Mouse (Mus musculus): ENCODE data around the gene Entpd1. TPM values are rescaled to one million over a fixed set of nuclear protein-coding genes. Genes with fewer than 3 reads are reported as not detected.

Gene Entpd1
- polyA plus RNA-seq, 1 experiment from 2014 or later = 12.4 TPM

DNA sequence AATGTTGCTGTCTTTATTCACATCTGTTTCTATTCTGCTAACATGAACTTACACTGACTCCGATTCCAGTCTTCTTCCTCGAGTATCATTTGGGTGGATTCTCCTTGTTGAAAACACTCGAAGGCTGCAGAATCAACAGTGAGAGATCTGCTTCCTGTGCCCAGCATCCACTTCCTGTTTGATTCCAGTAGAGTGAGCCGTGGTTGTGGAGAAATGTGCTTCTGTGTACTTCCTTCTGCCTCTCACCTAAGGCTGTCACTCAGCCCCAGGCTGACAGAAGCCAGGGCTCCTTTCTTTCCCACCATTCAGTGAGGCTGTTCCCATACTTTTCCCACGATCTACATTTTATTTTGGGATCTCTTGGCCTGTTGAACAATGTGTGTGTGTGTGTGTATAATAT, 37.9 kb downstream of the Entpd1 start:
- no peaks in the 10 kb centered on the region for H3K36me3 ChIP-seq (ENCODE audit: poor library complexity, severe bottlenecking)
- H3K4me1 ChIP-seq = no peaks in the 10 kb centered on the region
- no peak overlapping the region for H3K4me2 ChIP-seq
- no peak overlapping the region for H3K9ac ChIP-seq
- H3K4me3 ChIP-seq = no peak overlapping the region
- WGBS = 87% methylated on average over 5 of the region's 5 CpGs
- no peaks in the 10 kb centered on the region for H3K9me3 ChIP-seq (replicated peaks)
- H3K27me3 ChIP-seq = no peaks in the 10 kb centered on the region
- ATAC-seq = no peak
- no peak overlapping the region for H3K27ac ChIP-seq

- Histone ChIP-seq H3K4me2 (no peak overlapping the region), H3K4me3 (no peak overlapping the region), H3K27ac (no peak overlapping the region), H3K9me3 (replicated peaks) (no peaks in the 10 kb centered on the region), H3K9ac (no peak overlapping the region), H3K27me3 (no peaks in the 10 kb centered on the region), H3K36me3 (ENCODE audit: poor library complexity, severe bottlenecking) (no peaks in the 10 kb centered on the region), H3K4me1 (peaks cover 26% of the 10 kb centered on the region)
- no peak for ATAC-seq
- 85% methylated on average over 5 of the region's 5 CpGs for WGBS
Measured at GRCm38 (mm10) chr19:40656207-40656606, 44.0 kb downstream of the Entpd1 start.

GRCm38 (mm10) chr19:40658281-40658680, 46.1 kb downstream of the Entpd1 start:
- no peak for ATAC-seq
- WGBS = 73% methylated on average over 6 of the region's 6 CpGs
- no peaks in the 10 kb centered on the region for H3K27me3 ChIP-seq

GRCm38 (mm10) chr19:40658935-40659334, 46.8 kb downstream of the Entpd1 start:
- no peak overlapping the region for H3K27ac ChIP-seq
- no peak for ATAC-seq
- no peak overlapping the region; the same call in 1 of the 2 replicates for H3K9ac ChIP-seq
- H3K4me2 ChIP-seq = peak overlapping the region; percentile 62
- H3K4me3 ChIP-seq = no peak overlapping the region
- no peaks in the 10 kb centered on the region for H3K9me3 ChIP-seq (replicated peaks)
- 59% methylated on average over 5 of the region's 5 CpGs for WGBS
- H3K27me3 ChIP-seq = no peaks in the 10 kb centered on the region
- H3K36me3 ChIP-seq (ENCODE audit: poor library complexity, severe bottlenecking) = no peaks in the 10 kb centered on the region
- H3K4me1 ChIP-seq = peaks cover 42% of the 10 kb centered on the region

More at GRCm38 (mm10) chr19:40658281-40658680, 46.1 kb downstream of the Entpd1 start:
- Histone ChIP-seq H3K9ac (no peak overlapping the region), H3K36me3 (ENCODE audit: poor library complexity, severe bottlenecking) (no peaks in the 10 kb centered on the region), H3K4me2 (no peak overlapping the region), H3K27ac (no peak overlapping the region), H3K4me3 (no peak overlapping the region), H3K9me3 (replicated peaks) (no peaks in the 10 kb centered on the region), H3K4me1 (peaks cover 38% of the 10 kb centered on the region)

GRCm38 (mm10) chr19:40659651-40660478, 47.7 kb downstream of the Entpd1 start:
- H3K27ac ChIP-seq = peak overlapping the region; percentile 89
- H3K4me2 ChIP-seq = peak overlapping the region; percentile 62
- peak; percentile 90 for ATAC-seq
- peak overlapping the region; percentile 64 for H3K9ac ChIP-seq
- no peaks in the 10 kb centered on the region for H3K9me3 ChIP-seq (replicated peaks)
- no peaks in the 10 kb centered on the region for H3K27me3 ChIP-seq
- H3K36me3 ChIP-seq (ENCODE audit: poor library complexity, severe bottlenecking) = no peaks in the 10 kb centered on the region
- H3K4me3 ChIP-seq = peak overlapping the region; percentile 43
- 2% methylated on average over 16 of the region's 16 CpGs for WGBS
- peaks cover 42% of the 10 kb centered on the region for H3K4me1 ChIP-seq

- 9% methylated on average over 9 of the region's 9 CpGs for WGBS
- Histone ChIP-seq H3K4me3 (peak overlapping the region; percentile 43), H3K27me3 (no peaks in the 10 kb centered on the region), H3K27ac (peak overlapping the region; percentile 89), H3K9me3 (replicated peaks) (no peaks in the 10 kb centered on the region), H3K36me3 (ENCODE audit: poor library complexity, severe bottlenecking) (no peaks in the 10 kb centered on the region), H3K4me2 (peak overlapping the region; percentile 62), H3K9ac (peak overlapping the region; percentile 64), H3K4me1 (peaks cover 42% of the 10 kb centered on the region)
- peak; percentile 57 for ATAC-seq
Measured at GRCm38 (mm10) chr19:40660510-40660909, 48.3 kb downstream of the Entpd1 start.

DNA sequence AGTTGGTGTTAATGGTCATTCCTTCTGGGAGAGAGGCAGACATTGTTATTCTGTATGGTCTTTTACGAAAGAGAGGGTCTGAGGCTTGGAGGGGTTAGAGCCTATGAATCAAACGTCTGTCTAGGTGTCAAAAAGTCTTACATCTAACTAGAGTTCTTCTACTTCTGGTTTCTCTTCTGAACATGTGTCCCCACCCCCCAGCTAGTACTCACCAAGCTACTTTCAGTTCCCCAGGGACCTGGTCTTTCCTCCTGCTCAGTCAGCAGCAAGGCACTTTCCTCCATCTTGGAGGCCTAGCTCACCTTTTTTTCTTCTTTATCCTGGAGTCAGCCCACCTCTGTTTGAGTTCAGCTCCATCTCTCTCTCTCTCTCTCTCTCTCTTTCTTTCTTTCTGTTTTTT, 48.9 kb downstream of the Entpd1 start:
- Histone ChIP-seq H3K9ac (peak overlapping the region; percentile 64), H3K9me3 (replicated peaks) (no peaks in the 10 kb centered on the region), H3K4me1 (peaks cover 42% of the 10 kb centered on the region), H3K27me3 (no peaks in the 10 kb centered on the region), H3K27ac (peak overlapping the region; percentile 89), H3K4me2 (peak overlapping the region; percentile 62), H3K36me3 (ENCODE audit: poor library complexity, severe bottlenecking) (no peaks in the 10 kb centered on the region), H3K4me3 (peak overlapping the region; percentile 43)
- WGBS = 81% methylated on average over 2 of the region's 2 CpGs
- no peak for ATAC-seq

GRCm38 (mm10) chr19:40661874-40662273, 49.7 kb downstream of the Entpd1 start:
- ATAC-seq = no peak
- Histone ChIP-seq H3K4me3 (no peak overlapping the region), H3K36me3 (ENCODE audit: poor library complexity, severe bottlenecking) (no peaks in the 10 kb centered on the region), H3K4me2 (peak overlapping the region; percentile 62), H3K27ac (no peak overlapping the region), H3K27me3 (no peaks in the 10 kb centered on the region), H3K9ac (no peak overlapping the region), H3K9me3 (replicated peaks) (no peaks in the 10 kb centered on the region), H3K4me1 (peaks cover 42% of the 10 kb centered on the region)
- WGBS = 88% methylated on average over 6 of the region's 6 CpGs

DNA sequence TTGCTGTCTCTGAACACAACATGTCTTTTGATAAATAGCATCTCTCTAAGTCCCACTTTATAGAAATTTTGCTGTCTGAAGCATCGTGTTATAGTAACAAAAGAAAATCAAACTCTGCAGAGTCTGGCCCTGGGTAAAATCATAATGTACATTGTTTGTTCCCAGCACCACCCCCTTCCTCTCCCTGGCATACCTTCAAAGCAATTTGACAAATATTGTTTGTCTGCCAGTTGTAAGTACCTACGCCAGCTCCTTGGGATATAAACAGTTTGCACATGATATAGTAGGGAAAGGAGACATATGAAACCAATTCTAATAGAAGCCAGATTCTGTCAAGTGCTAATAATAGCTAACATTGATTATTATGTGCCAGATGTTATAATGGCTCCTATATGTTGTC, 50.6 kb downstream of the Entpd1 start:
- no peak overlapping the region for H3K4me2 ChIP-seq
- H3K27me3 ChIP-seq = no peaks in the 10 kb centered on the region
- peaks cover 42% of the 10 kb centered on the region for H3K4me1 ChIP-seq
- H3K9ac ChIP-seq = no peak overlapping the region
- ATAC-seq = no peak
- H3K9me3 ChIP-seq (replicated peaks) = no peaks in the 10 kb centered on the region
- H3K36me3 ChIP-seq (ENCODE audit: poor library complexity, severe bottlenecking) = no peaks in the 10 kb centered on the region
- H3K27ac ChIP-seq = no peak overlapping the region
- 87% methylated on average over 2 of the region's 2 CpGs for WGBS
- H3K4me3 ChIP-seq = no peak overlapping the region

- Histone ChIP-seq H3K4me2 (no peak overlapping the region), H3K9me3 (replicated peaks) (no peaks in the 10 kb centered on the region), H3K9ac (no peak overlapping the region), H3K27ac (no peak overlapping the region), H3K4me3 (no peak overlapping the region), H3K4me1 (peaks cover 20% of the 10 kb centered on the region), H3K36me3 (ENCODE audit: poor library complexity, severe bottlenecking) (no peaks in the 10 kb centered on the region), H3K27me3 (no peaks in the 10 kb centered on the region)
- WGBS = 93% methylated on average over 7 of the region's 7 CpGs
- ATAC-seq = no peak
Measured at GRCm38 (mm10) chr19:40665778-40666177, 53.6 kb downstream of the Entpd1 start.

GRCm38 (mm10) chr19:40667111-40667510, 54.9 kb downstream of the Entpd1 start:
- no peaks in the 10 kb centered on the region for H3K36me3 ChIP-seq (ENCODE audit: poor library complexity, severe bottlenecking)
- 88% methylated on average over 6 of the region's 6 CpGs for WGBS
- no peaks in the 10 kb centered on the region for H3K27me3 ChIP-seq
- no peak overlapping the region for H3K4me3 ChIP-seq
- no peak overlapping the region for H3K9ac ChIP-seq
- H3K27ac ChIP-seq = no peak overlapping the region
- no peaks in the 10 kb centered on the region for H3K9me3 ChIP-seq (replicated peaks)
- peaks cover 12% of the 10 kb centered on the region; the same call in 1 of the 2 replicates for H3K4me1 ChIP-seq
- ATAC-seq = no peak
- H3K4me2 ChIP-seq = no peak overlapping the region

DNA sequence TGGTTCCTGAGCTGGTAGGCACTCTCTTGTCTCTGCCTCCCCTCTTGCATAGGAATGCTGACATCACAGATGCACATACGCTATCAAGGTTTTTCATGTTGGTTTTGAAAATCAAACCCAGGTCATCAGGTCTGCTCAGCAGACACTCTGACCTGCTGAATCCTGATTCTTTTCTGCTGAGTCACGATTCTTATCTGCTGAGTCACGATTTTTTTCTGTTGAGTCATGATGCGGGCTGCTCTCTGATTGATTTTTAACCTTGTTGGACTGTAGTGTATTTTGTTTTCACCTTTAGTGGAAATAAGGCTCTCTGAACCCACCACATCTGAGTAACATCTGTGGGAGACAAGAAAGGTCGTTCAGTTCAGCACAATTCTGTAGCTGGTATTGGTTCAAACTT, 63.2 kb downstream of the Entpd1 start:
- H3K9me3 ChIP-seq (replicated peaks) = no peaks in the 10 kb centered on the region
- H3K4me2 ChIP-seq = no peak overlapping the region
- no peak overlapping the region for H3K4me3 ChIP-seq
- 88% methylated on average over 5 of the region's 5 CpGs for WGBS
- no peak for ATAC-seq
- H3K27ac ChIP-seq = no peak overlapping the region
- no peaks in the 10 kb centered on the region for H3K4me1 ChIP-seq
- no peaks in the 10 kb centered on the region for H3K27me3 ChIP-seq
- no peak overlapping the region for H3K9ac ChIP-seq
- no peaks in the 10 kb centered on the region for H3K36me3 ChIP-seq (ENCODE audit: poor library complexity, severe bottlenecking)
